Mouse (Mus musculus) MEL (cell line): Measurements from ENCODE around the gene Gramd2.

Source experiments
- CTCF ChIP-seq, 3 experiments: IDR thresholded peaks in 2 of 3; conservative IDR thresholded peaks in 1 of 3; 2 replicates each; pipeline ENCODE4 v1.5.1; 2011 to 2012; ENCODE audit warnings: low read length in 3 of 3, low read depth in 2 of 3, mild to moderate bottlenecking in 2 of 3, improper control_type of control experiment in 1 of 3, inconsistent platforms in 1 of 3, mixed read lengths in 1 of 3, moderate library complexity in 1 of 3; ENCODE audit not compliant: control insufficient read depth in 1 of 3, insufficient read depth in 1 of 3, poor library complexity in 1 of 3, severe bottlenecking in 1 of 3
- GATA1 ChIP-seq: IDR thresholded peaks from 2 replicates; pipeline ENCODE4 v1.6.1; 2011; ENCODE audit warnings: low read depth, low read length, improper control_type of control experiment
- MAX ChIP-seq: IDR thresholded peaks from 2 replicates; pipeline ENCODE4 v1.6.1; 2011; ENCODE audit warnings: low read length, improper control_type of control experiment
- MAZ ChIP-seq: IDR thresholded peaks from 2 replicates; pipeline ENCODE4 v1.6.1; 2012; ENCODE audit warnings: low read depth, mild to moderate bottlenecking, inconsistent platforms, low read length, improper control_type of control experiment
- MYC ChIP-seq: IDR thresholded peaks from 2 replicates; pipeline ENCODE4 v1.6.1; 2011; ENCODE audit warnings: low read depth, mild to moderate bottlenecking, low read length, improper control_type of control experiment, moderate library complexity
- POLR2A ChIP-seq, 2 experiments: IDR thresholded peaks; 2 replicates each; pipeline ENCODE4 v1.6.1; 2011 to 2012; ENCODE audit warnings: low read length in 2 of 2, mild to moderate bottlenecking in 2 of 2, control low read depth in 1 of 2, improper control_type of control experiment in 1 of 2, low read depth in 1 of 2, moderate library complexity in 1 of 2; ENCODE audit not compliant: control insufficient read depth in 1 of 2, insufficient read depth in 1 of 2, poor library complexity in 1 of 2
- USF1 ChIP-seq: IDR thresholded peaks from 2 replicates; pipeline ENCODE4 v1.6.1; 2014; ENCODE audit warnings: low read depth, mild to moderate bottlenecking, inconsistent platforms, low read length, improper control_type of control experiment, moderate library complexity
- ZC3H11A ChIP-seq: IDR thresholded peaks from 2 replicates; pipeline ENCODE4 v1.6.1; 2012; ENCODE audit warnings: low read depth, mild to moderate bottlenecking, inconsistent platforms, low read length, improper control_type of control experiment
- ZKSCAN1 ChIP-seq: IDR thresholded peaks from 2 replicates; pipeline ENCODE4 v1.6.1; 2012; ENCODE audit warnings: low read depth, mild to moderate bottlenecking, inconsistent platforms, low read length, improper control_type of control experiment, moderate library complexity
- ZNF384 ChIP-seq: IDR thresholded peaks from 2 replicates; pipeline ENCODE4 v1.6.1; 2012; ENCODE audit warnings: low read depth, mild to moderate bottlenecking, inconsistent platforms, low read length, improper control_type of control experiment

DNA sequence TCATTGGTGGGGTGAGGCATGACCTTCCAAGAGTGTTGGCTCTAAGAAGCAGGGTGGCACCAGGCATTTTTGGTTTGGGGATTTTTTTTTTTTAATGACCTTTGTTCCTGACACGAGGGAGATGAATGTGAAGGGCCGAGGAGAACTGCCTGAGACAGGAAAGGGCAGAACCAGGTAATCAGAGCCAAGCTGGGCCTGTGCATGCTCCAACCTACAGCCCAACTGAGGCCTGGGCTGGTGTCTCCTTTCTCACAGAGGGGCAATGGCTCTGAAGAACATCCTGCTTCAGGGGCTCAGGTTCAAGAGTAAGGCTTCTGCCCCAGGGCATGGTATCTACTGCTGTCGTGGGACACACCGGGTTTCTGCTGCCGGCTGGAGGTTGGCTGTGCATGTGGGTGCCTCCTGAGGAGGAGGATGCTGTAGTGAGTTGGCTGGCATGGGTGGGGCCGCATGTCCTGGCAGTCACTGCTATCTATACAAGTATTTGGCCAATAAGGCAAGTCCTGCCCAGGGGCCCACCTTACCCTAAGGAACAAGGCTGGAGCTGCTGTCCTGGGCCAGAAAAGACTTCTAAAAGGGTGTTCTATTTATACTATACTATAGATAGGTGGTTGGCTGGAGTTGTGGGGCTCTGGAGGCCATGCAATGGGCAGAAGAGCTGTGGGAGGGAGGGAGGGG, 18.5 kb upstream of the Gramd2 start:
- TF ChIP-seq GATA1 = no peak
- no peak for TF ChIP-seq MAZ
- no peak for TF ChIP-seq POLR2A (IDR thresholded peaks at IDR 0.05; ENCODE audit: control insufficient read depth in 1 of 2, insufficient read depth in 1 of 2, low read depth in 1 of 2, low read length in 2 of 2, poor library complexity in 1 of 2)
- no peak for TF ChIP-seq CTCF (IDR thresholded peaks at IDR 0.05 in 2 of 3, conservative IDR thresholded peaks at IDR 0.05 in 1 of 3; ENCODE audit: control insufficient read depth in 1 of 3, insufficient read depth in 1 of 3, low read depth in 2 of 3, low read length in 3 of 3, poor library complexity in 1 of 3, severe bottlenecking in 1 of 3)
- TF ChIP-seq ZNF384 = no peak
- TF ChIP-seq USF1 = no peak
- no peak for TF ChIP-seq ZC3H11A
- no peak for TF ChIP-seq MAX
- TF ChIP-seq ZKSCAN1 = no peak
- TF ChIP-seq MYC = no peak
